Mouse (Mus musculus): ENCODE data around the gene Trmt10a. TPM values are rescaled to one million over a fixed set of nuclear protein-coding genes. Genes with fewer than 3 reads are reported as not detected.

The Trmt10a gene
- 9.2 and 9.4 TPM in 2 replicates for polyA plus RNA-seq (2015; fragmentation: Nextera tagmentation; extraction: Ambion mirVana)

GRCm38 (mm10) chr3:138143315-138144059 lies at the start of gene Trmt10a:
TSS of gene Trmt10a (plus strand) at chr3:138143448.
- peak within 1 kb of the TSS; percentile 68 for H3K4me2 ChIP-seq (ENCODE audit: low read depth, low read length)
- 0 out of 2 replicates have a peak, but pooled peaks cover 2% of the 10 kb centered on the region for H3K4me1 ChIP-seq (ENCODE audit: control insufficient read depth, insufficient read depth, low read length)
- H3K4me3 ChIP-seq (ENCODE audit: low read length): peak within 1 kb of the TSS; percentile 73
- WGBS: under 1% methylated on average over 70 of the region's 70 CpGs
- H3K36me3 ChIP-seq (ENCODE audit: control insufficient read depth, insufficient read depth, low read length): no peaks in the 10 kb centered on the region
- no peaks in the 10 kb centered on the region for H3K9me3 ChIP-seq (ENCODE audit: control insufficient read depth, low read length)
- peak within 1 kb of the TSS; percentile 85 for H3K9ac ChIP-seq (ENCODE audit: low read depth, low read length)
- H3K27ac ChIP-seq (ENCODE audit: low read length): peak within 1 kb of the TSS; percentile 100
- peak; percentile 99 for ATAC-seq
- no peaks in the 10 kb centered on the region for H3K27me3 ChIP-seq (replicated peaks; ENCODE audit: control insufficient read depth, insufficient read depth, low read length)

GRCm38 (mm10) chr3:138095301-138095700 lies 47.9 kb upstream of the Trmt10a start:
- no peak overlapping the region for H3K4me2 ChIP-seq (ENCODE audit: low read depth, low read length)
- no peak overlapping the region for H3K27ac ChIP-seq (ENCODE audit: low read length)
- H3K9me3 ChIP-seq (ENCODE audit: control insufficient read depth, low read length): no peaks in the 10 kb centered on the region
- H3K27me3 ChIP-seq (replicated peaks; ENCODE audit: control insufficient read depth, insufficient read depth, low read length): no peaks in the 10 kb centered on the region
- H3K4me3 ChIP-seq (ENCODE audit: low read length): no peak overlapping the region
- 76% methylated on average over 3 of the region's 3 CpGs for WGBS
- H3K36me3 ChIP-seq (ENCODE audit: control insufficient read depth, insufficient read depth, low read length): 0 out of 2 replicates have a peak, but pooled peaks cover 3% of the 10 kb centered on the region
- peaks cover 7% of the 10 kb centered on the region; the same call in 1 of the 2 replicates for H3K4me1 ChIP-seq (ENCODE audit: control insufficient read depth, insufficient read depth, low read length)
- ATAC-seq: no peak
- H3K9ac ChIP-seq (ENCODE audit: low read depth, low read length): no peak overlapping the region

- no peaks in the 10 kb centered on the region for H3K27me3 ChIP-seq (replicated peaks; ENCODE audit: control insufficient read depth, insufficient read depth, low read length)
- peak; percentile 27; the same call in 1 of the 2 replicates for ATAC-seq
- 66% methylated on average over 10 of the region's 10 CpGs for WGBS
- H3K27ac ChIP-seq (ENCODE audit: low read length): no peak overlapping the region
- no peak overlapping the region for H3K4me3 ChIP-seq (ENCODE audit: low read length)
- no peak overlapping the region for H3K9ac ChIP-seq (ENCODE audit: low read depth, low read length)
- no peak overlapping the region for H3K4me2 ChIP-seq (ENCODE audit: low read depth, low read length)
- H3K36me3 ChIP-seq (ENCODE audit: control insufficient read depth, insufficient read depth, low read length): 0 out of 2 replicates have a peak, but pooled peaks cover 3% of the 10 kb centered on the region
- peaks cover 7% of the 10 kb centered on the region; the same call in 1 of the 2 replicates for H3K4me1 ChIP-seq (ENCODE audit: control insufficient read depth, insufficient read depth, low read length)
- no peaks in the 10 kb centered on the region for H3K9me3 ChIP-seq (ENCODE audit: control insufficient read depth, low read length)
These were observed 47.5 kb upstream of the Trmt10a start for GRCm38 (mm10) chr3:138095718-138096117.

- H3K4me2 ChIP-seq (ENCODE audit: low read depth, low read length): no peak overlapping the region
- H3K4me3 ChIP-seq (ENCODE audit: low read length): no peak overlapping the region
- no peaks in the 10 kb centered on the region for H3K9me3 ChIP-seq (ENCODE audit: control insufficient read depth, low read length)
- ATAC-seq: 0 out of 2 replicates have a peak, but pooled peaks have one; percentile 9
- H3K27me3 ChIP-seq (replicated peaks; ENCODE audit: control insufficient read depth, insufficient read depth, low read length): no peaks in the 10 kb centered on the region
- H3K4me1 ChIP-seq (ENCODE audit: control insufficient read depth, insufficient read depth, low read length): peaks cover 7% of the 10 kb centered on the region; the same call in 1 of the 2 replicates
- 84% methylated on average over 19 of the region's 19 CpGs for WGBS
- H3K27ac ChIP-seq (ENCODE audit: low read length): no peak overlapping the region
- no peak overlapping the region for H3K9ac ChIP-seq (ENCODE audit: low read depth, low read length)
- 0 out of 2 replicates have a peak, but pooled peaks cover 3% of the 10 kb centered on the region for H3K36me3 ChIP-seq (ENCODE audit: control insufficient read depth, insufficient read depth, low read length)
These were observed 46.8 kb upstream of the Trmt10a start for GRCm38 (mm10) chr3:138096263-138097028.

GRCm38 (mm10) chr3:138097718-138098117 lies 45.5 kb upstream of the Trmt10a start:
- H3K9ac ChIP-seq (ENCODE audit: low read depth, low read length): no peak overlapping the region
- WGBS: 59% methylated on average over 1 of the region's 1 CpGs
- no peak overlapping the region for H3K4me2 ChIP-seq (ENCODE audit: low read depth, low read length)
- H3K36me3 ChIP-seq (ENCODE audit: control insufficient read depth, insufficient read depth, low read length): 0 out of 2 replicates have a peak, but pooled peaks cover 5% of the 10 kb centered on the region
- no peak; the same call in 1 of the 2 replicates for ATAC-seq
- no peaks in the 10 kb centered on the region for H3K9me3 ChIP-seq (ENCODE audit: control insufficient read depth, low read length)
- no peaks in the 10 kb centered on the region for H3K27me3 ChIP-seq (replicated peaks; ENCODE audit: control insufficient read depth, insufficient read depth, low read length)
- H3K27ac ChIP-seq (ENCODE audit: low read length): no peak overlapping the region
- no peak overlapping the region for H3K4me3 ChIP-seq (ENCODE audit: low read length)
- H3K4me1 ChIP-seq (ENCODE audit: control insufficient read depth, insufficient read depth, low read length): peaks cover 7% of the 10 kb centered on the region; the same call in 1 of the 2 replicates

GRCm38 (mm10) chr3:138101936-138102335 lies 41.3 kb upstream of the Trmt10a start:
- no peaks in the 10 kb centered on the region for H3K27me3 ChIP-seq (replicated peaks; ENCODE audit: control insufficient read depth, insufficient read depth, low read length)
- no peak overlapping the region for H3K9ac ChIP-seq (ENCODE audit: low read depth, low read length)
- H3K9me3 ChIP-seq (ENCODE audit: control insufficient read depth, low read length): no peaks in the 10 kb centered on the region
- H3K4me3 ChIP-seq (ENCODE audit: low read length): no peak overlapping the region
- ATAC-seq: no peak
- H3K4me2 ChIP-seq (ENCODE audit: low read depth, low read length): no peak overlapping the region
- WGBS: 86% methylated on average over 4 of the region's 4 CpGs
- no peak overlapping the region for H3K27ac ChIP-seq (ENCODE audit: low read length)
- 0 out of 2 replicates have a peak, but pooled peaks cover 6% of the 10 kb centered on the region for H3K36me3 ChIP-seq (ENCODE audit: control insufficient read depth, insufficient read depth, low read length)
- H3K4me1 ChIP-seq (ENCODE audit: control insufficient read depth, insufficient read depth, low read length): peaks cover 3% of the 10 kb centered on the region; the same call in 1 of the 2 replicates

- ATAC-seq: no peak
- Histone ChIP-seq H3K27ac (ENCODE audit: low read length) (no peak overlapping the region), H3K9me3 (ENCODE audit: control insufficient read depth, low read length) (no peaks in the 10 kb centered on the region), H3K27me3 (replicated peaks; ENCODE audit: control insufficient read depth, insufficient read depth, low read length) (no peaks in the 10 kb centered on the region), H3K36me3 (ENCODE audit: control insufficient read depth, insufficient read depth, low read length) (0 out of 2 replicates have a peak, but pooled peaks cover 5% of the 10 kb centered on the region), H3K4me1 (ENCODE audit: control insufficient read depth, insufficient read depth, low read length) (no peaks in the 10 kb centered on the region), H3K9ac (ENCODE audit: low read depth, low read length) (no peak overlapping the region), H3K4me2 (ENCODE audit: low read depth, low read length) (no peak overlapping the region), H3K4me3 (ENCODE audit: low read length) (no peak overlapping the region)
- 94% methylated on average over 4 of the region's 4 CpGs for WGBS
These were observed 39.6 kb upstream of the Trmt10a start for GRCm38 (mm10) chr3:138103690-138104089.

- no peak overlapping the region for H3K9ac ChIP-seq (ENCODE audit: low read depth, low read length)
- no peak overlapping the region for H3K4me3 ChIP-seq (ENCODE audit: low read length)
- 0 out of 2 replicates have a peak, but pooled peaks cover 3% of the 10 kb centered on the region for H3K36me3 ChIP-seq (ENCODE audit: control insufficient read depth, insufficient read depth, low read length)
- no peak for ATAC-seq
- H3K4me1 ChIP-seq (ENCODE audit: control insufficient read depth, insufficient read depth, low read length): no peaks in the 10 kb centered on the region
- no peak overlapping the region for H3K27ac ChIP-seq (ENCODE audit: low read length)
- no peaks in the 10 kb centered on the region for H3K27me3 ChIP-seq (replicated peaks; ENCODE audit: control insufficient read depth, insufficient read depth, low read length)
- no peak overlapping the region for H3K4me2 ChIP-seq (ENCODE audit: low read depth, low read length)
- no peaks in the 10 kb centered on the region for H3K9me3 ChIP-seq (ENCODE audit: control insufficient read depth, low read length)
- whole genome bisulfite sequencing: 68% methylated on average over 5 of the region's 5 CpGs
These were observed 38.2 kb upstream of the Trmt10a start for GRCm38 (mm10) chr3:138105056-138105455.

GRCm38 (mm10) chr3:138106887-138107286 lies 36.4 kb upstream of the Trmt10a start:
- 0 out of 2 replicates have a peak, but pooled peaks cover 3% of the 10 kb centered on the region for H3K36me3 ChIP-seq (ENCODE audit: control insufficient read depth, insufficient read depth, low read length)
- WGBS: 94% methylated on average over 10 of the region's 10 CpGs
- H3K9me3 ChIP-seq (ENCODE audit: control insufficient read depth, low read length): no peaks in the 10 kb centered on the region
- ATAC-seq: no peak
- no peak overlapping the region for H3K27ac ChIP-seq (ENCODE audit: low read length)
- no peak overlapping the region for H3K4me2 ChIP-seq (ENCODE audit: low read depth, low read length)
- no peaks in the 10 kb centered on the region for H3K4me1 ChIP-seq (ENCODE audit: control insufficient read depth, insufficient read depth, low read length)
- no peak overlapping the region for H3K9ac ChIP-seq (ENCODE audit: low read depth, low read length)
- no peak overlapping the region for H3K4me3 ChIP-seq (ENCODE audit: low read length)
- H3K27me3 ChIP-seq (replicated peaks; ENCODE audit: control insufficient read depth, insufficient read depth, low read length): no peaks in the 10 kb centered on the region
